Mouse (Mus musculus): ENCODE results near the gene Dars. TPM values are rescaled to one million over a fixed set of nuclear protein-coding genes. Genes with fewer than 3 reads are reported as not detected.

Gene Dars
- total RNA-seq, 4 experiments from 2014 or later, result 60.3 to 73.0 (median 68.2) TPM

DNA sequence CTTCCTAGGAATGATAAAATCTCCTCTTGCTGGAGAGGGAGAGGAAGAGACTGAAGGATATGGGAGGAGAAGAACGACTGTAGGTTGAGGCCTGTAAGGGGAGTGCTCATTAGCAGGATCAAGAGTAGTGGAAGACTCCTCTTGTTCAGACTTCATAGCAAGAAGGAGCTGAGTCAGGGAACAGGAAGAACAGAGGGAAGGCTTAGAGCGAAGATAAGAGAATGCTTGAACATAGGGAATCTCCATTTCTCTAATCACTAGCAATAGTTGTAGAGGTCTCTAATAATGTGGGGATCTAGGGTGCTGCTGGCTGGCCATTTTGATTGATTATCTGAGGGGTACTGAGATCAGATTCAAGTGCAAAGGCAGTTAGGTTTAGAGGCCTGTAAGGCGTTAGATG lies 7.8 kb upstream of the Dars start:
- no peak for DNase-seq (ENCODE audit: low spot score in 2 of 2)

DNA sequence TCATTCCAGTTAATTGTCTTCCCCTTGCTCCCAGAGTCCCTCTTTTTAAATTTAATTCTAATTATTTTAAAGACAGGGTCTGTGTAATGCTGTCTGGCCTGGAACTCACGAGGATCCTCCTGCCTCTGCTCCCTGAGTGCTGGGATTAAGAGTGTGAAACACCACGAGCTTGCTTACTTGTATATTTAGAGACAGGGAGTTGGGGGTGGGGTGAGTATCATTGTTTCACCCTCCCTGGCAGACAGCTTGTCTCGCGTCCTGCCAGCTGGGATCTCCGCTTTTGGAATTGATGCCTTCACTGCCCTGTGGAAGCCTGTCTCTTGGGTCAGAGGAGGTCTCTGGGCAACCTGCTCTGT lies 343 bp upstream of the Dars start:
- peak in 1 of 2 experiments; percentile 9 for DNase-seq (ENCODE audit: low spot score in 2 of 2)

DNA sequence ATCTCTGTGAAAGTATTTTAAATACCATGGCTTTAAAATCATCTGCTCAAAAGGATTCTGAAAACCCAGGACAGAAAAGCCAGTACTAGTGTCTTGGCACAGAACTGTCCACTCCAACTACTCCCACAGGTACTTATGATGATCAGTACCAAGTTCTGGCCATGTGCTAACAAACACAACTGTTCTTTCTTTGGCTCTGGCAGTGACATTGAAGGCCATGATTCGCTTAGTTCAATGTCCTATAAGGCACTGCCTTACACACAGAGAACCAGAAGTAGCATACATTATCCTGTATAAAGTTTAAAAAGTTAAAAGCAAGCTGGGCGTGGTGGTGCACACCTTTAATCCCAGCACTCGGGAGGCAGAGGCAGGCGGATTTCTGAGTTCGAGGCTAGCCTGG lies 6.0 kb downstream of the Dars start:
- DNase-seq (ENCODE audit: low spot score in 2 of 2), result no peak

DNA sequence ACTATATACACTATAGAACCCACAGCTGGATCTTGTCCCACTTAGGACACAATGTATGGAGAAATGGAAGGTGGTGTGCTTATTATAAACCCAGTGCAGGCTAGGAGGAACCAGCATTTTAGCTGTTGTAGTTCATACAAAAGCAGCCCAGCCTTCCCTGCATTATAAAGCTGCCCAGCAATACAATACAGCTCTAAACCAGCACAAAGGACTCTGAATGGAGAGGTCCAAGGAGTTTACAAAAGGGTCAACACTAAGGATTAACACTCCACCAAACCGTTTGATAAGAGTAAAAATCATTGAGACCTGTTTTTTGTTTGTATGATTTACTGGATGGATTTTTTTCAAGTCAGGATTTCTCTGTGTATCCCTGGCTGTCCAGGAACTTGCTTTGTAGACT lies 10.3 kb downstream of the Dars start:
- no peak for DNase-seq (ENCODE audit: low spot score in 2 of 2)

DNA sequence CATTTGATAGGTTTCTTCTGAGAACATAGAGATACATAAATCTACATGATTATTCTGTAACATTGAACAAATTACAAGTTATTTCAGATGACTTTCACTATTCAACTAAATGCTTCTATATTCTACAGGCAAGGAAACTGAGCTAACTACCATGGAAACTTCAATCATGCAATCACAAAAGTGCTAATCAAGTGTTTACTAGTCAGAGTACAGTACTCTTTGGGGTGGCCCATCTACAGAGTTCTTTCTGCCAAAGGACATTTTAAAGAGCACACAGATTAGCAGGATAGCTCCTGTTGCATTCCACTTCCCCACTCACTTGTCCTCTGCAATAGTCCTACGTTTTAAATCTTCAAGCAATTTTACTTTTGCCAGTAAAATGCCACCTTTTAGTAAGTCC lies 11.5 kb downstream of the Dars start:
- DNase-seq (ENCODE audit: low spot score in 2 of 2), result no peak

DNA sequence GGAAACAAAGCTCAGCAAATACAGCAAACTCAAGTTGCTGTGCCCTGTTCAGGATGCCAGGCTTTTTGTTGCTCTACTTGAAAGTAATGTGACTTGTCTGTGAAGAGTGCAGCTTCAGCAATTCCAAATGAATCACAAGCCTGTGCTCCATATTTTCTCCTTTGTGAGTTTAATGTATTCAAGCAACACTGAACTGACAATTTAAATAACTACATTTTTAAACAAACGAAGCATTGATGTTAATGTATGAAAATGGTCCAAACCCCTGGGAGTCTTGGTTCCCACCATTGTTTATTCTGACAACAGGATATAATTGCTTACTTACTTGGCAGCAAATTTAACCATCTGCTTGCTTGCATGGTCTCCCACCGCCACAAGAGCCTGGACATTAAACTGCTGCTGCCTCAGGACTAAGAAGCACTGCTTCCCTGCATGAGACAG lies 12.1 kb downstream of the Dars start:
- DNase-seq (ENCODE audit: low spot score in 2 of 2), result no peak

DNA sequence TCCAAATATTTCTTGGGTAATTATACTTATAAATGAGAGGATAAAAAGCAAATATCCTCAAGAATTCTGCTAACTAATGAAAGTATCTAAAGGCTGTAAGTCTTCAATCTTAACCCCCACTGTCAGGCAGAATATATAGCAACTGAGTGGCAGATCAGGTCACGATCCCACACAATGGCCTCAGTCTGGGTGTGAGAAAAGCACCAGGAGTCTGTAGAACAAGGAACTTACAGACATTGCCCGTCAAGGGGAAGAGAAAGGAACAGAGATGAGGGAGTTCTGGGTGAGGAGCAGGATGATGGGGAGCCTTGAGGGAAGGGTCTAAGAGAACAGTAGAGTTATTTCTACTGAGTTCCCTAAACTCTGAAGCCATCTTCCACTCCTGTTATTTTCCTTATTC lies 16.2 kb downstream of the Dars start:
- no peak for DNase-seq (ENCODE audit: low spot score in 2 of 2)

DNA sequence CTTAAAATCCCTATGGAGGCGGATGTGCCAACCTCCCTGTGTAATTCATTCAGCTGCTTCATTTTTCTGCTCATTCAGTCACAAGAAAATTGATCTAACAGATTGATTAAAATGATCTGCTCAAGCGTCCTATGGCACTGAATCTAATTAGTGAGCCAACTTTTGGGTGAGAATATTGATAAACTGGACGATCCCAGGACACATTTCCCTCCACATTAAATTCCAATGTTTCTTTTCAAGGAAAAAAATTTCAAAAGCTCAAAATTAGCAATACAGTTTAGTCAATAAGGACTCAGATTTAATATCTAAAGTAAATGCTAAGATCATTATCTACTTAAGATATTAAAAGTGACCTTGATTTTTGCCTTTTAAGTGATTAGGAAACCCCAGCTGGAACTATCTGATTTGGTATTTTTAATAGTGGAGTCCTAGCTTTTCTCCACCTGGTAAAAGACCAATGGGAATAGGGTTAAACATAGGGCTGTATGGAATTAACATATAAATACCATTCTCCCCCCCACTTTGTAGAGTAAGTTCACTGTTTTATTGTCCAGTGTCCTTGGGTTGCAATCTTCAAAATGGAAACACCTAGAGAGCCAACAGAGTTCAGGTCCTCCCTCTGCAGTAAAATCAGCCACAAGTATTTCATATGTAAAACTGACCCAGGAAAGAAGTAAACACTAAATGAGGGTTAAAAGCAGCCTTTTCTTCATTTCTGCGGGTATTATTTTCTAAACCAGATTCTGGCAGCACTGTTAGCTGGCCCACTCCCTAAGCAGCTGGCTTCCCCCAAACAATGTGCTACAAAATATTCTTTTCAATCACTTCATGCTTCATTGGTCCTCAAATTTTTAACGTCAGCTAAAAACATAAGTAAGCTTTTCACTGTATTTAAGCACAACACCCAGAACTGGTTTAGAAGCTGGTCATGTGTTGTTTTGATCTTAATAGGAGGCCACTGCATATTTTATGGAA lies 16.9 kb downstream of the Dars start:
- DNase-seq (ENCODE audit: low spot score in 2 of 2), result no peak

DNA sequence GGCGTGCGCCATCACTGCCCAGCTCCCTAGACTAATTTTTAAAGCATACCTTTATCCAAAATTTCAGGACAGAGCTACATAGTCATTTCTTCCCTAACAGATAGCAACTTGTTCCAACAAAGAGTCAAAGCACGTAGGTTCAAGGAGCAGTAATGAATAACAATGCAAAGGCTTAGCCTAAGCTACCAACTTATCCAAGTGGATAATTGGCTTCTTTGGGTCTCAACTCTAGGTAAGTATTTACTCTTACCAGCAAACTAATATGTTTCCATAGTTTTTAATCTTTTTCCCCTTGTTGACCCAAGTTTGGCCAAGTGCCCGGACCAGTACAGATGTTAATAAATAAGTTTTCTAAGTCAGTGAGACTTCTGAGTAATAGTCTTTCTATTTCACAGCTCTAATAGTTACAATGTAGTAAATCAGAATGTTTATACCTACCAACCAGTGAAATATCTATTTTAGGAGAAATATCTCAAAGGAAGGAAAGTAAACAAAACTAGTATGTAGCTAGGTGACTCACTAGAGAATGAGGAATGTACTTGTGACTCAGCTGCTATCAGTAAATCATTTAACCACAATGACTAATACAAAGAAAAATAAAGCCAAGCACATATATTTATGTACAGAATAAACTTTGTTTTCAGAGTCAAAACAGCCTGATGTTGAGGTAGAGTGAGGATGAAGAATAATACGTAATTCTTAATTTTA lies 18.3 kb downstream of the Dars start:
- no peak for DNase-seq (ENCODE audit: low spot score in 2 of 2)

DNA sequence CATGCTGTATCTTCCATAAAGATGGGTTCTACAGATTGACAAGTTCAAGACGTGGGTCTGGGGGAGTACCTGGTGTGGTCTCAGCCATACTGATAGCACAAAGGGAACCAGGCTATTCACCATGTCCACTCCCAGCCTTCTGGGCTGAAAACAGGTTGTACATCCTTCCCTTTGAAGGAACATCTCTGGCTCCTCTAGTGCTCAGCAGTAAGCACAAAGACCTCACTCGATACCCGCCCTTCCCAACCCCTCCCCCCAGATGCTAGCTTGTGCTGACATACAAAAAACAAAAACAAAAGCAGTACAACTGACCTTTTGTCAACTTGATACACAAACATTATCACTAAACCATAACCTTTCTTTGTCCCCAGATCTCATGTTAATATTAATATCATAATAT lies 22.5 kb downstream of the Dars start:
- no peak for DNase-seq (ENCODE audit: low spot score in 2 of 2)

DNA sequence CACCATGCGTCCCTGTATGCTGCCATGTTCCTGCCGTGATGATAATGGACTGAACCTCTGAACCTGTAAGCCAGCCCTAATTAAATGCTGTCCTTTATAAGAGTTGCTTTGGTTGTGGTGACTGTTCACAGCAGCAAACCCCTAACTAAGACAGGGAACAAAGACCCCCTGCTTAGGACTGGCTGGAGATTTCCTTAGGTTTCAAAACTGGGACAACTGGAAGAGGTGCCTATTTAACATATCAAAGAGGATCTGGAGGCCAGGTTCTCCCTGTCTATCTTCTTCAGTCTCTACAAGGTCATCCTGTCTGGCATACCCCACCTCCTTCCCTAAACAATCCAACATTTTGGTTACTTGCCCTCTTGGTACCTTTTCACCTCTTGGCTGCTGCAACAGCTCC lies 24.8 kb downstream of the Dars start:
- no peak for DNase-seq (ENCODE audit: low spot score in 2 of 2)

DNA sequence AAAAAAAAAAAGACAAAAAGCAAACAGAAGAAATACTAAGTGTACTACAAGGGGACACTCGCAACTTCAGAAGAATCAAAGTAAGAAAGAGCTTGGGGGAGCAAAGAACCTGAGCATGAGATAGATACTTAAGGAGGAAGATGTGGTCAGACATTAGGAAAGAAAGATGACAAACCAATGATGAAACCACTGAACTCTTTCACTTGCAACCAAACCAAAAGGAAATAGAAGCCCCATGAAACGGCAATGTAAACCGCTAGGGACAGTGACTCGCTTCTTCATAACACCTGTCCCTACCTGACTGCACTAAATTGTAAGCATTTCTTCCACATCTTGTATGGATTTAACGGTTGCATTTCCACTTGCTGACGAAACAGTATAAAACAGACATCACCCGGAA lies 30.7 kb downstream of the Dars start:
- no peak for DNase-seq (ENCODE audit: low spot score in 2 of 2)

DNA sequence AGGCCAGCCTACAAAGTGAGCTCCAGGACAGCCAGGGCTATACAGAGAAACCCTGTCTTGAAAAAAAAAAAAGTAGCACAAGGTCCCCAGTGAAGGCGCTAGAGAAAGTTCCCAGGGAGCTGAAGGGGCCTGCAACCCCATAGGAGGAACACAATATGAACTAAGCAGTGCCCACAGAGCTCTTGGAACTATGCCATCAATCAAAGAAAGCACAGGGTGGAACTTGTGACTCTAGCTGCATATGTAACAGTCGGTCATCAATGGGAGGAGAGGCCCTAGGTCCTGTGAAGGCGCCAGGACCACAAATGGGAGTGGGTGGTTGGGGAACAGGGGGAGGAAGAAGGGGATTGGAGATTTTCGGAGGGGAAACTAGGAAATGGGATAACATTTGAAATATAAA lies 40.3 kb downstream of the Dars start:
- no peak for DNase-seq (ENCODE audit: low spot score in 2 of 2)

DNA sequence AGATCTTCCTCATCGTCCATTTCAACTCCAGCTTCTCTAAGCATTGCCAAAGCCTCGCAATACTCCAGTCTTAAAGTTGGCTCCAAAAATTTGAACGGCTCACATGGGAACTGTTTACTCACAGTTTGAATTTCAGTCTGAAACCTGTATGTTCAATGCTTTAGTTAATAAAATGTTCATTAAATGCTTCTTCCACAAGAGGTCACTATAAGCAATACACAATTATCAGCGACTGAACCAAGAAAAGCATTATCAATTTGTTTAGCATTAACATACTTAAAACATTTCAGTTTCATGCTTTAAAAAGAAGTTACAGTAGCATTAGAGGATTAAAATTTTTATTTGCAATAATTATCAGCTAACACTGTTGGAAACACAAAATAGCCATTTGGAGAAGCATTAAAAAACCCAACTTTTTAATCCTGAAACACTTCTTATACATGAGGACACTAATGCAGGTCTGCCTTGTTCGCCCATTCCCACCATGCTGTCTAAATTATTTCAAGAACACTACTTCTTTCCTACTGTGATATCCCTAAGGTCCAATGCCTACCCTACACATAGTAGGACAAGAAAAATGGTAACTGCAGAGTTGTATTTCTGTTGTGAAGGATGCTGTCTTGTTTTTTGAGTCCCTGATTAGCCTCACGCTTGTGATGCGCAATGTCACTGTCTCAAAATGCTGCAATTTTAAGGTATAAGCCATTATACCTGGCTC lies 44.9 kb downstream of the Dars start:
- DNase-seq (ENCODE audit: low spot score in 2 of 2), result no peak

DNA sequence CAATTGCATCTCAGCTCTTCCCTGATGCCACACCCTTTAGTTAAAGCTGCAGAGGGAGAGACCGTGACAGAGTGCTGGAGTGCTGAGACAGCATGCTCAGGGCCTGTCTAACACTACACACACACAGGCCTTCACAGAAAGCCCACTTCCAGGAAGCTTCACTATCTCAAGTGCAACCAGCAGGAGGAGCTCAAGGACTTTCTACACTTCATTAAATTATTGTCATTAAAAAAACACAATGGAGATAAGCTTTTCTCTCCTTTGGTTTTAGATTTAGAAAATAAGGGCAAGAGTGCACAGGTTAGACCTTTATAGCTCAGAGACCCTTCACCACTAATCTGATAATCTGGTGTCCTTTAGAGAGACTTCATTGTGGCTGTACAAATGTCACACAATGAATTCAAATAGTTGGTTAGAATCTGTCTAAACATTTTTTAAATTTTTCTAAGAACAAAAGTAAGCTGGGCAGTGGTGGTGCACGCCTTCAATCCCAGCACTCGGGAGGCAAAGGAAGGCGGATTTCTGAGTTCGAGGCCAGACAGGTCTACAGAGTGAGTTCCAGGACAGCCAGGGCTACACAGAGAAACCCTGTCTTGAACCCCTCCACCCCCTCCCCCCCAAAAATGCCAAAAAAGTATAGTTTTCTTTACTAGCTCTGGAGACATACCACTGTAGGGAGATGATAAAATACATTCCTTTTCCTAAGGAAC lies 48.3 kb downstream of the Dars start:
- DNase-seq (ENCODE audit: low spot score in 2 of 2), result no peak

DNA sequence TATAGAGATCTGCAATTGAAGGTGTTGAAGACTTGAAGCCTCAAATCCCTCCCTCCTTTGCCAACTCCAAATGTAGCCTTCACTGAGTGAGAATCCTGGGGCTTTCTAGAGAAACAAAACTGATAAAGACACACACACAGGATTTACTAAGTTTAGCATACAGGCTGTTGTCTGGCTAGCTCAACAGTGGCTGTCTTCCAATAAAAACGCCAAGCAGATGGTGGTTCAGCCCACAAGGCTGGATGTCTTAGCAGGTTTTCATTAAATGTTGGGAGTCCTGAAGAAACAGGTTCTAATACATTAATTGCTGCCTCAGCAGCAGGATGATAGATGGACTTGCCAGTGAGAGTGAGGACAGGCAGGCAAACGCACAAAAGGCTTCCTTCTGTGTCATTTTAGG lies 56.6 kb downstream of the Dars start:
- no peak for DNase-seq (ENCODE audit: low spot score in 2 of 2)

DNA sequence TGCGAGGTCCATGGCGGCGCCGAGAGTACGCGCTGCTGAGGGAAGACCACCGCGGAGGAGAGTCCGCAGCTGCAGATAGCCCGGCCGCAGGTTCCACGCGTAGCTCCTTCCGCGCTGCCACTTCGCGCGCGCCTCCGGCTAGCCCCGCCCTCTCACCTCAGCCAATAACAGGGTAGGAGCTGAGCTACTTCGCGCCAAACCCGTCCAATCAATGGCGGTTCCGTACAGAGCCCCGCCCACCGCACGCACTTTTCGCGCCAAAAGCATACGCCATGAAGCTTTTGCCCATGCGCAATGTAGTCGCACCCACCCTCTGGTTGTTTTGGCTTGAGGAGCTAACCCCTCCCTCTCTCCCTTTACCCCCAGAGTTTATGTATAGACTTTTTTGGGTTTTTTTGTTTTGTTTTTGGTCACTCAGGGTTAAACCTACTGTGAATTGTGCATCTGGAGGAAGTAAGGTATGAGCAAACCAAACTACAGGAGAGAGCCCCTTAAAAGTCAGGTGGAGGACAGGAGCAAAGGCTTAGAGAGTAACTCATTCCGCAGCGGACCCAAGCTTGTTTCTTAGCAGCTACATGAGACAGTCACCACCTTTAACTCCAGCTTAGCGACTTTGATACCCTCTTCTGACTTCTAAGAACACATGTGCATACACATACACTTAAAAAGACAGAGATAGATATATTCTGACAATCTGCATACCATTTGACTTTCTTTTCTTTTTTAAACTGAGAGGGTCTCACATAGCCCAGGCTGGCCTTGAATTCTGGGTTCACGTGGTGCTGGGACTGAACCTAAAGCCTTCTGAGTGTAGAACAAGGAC lies 57.4 kb downstream of the Dars start, which contains the start of gene Mcm6:
Gene Mcm6, minus strand, starts transcription at position 111 of the 823 bp plus-strand sequence.
- DNase-seq (ENCODE audit: low spot score in 2 of 2), result peak; percentile 84 to 87

DNA sequence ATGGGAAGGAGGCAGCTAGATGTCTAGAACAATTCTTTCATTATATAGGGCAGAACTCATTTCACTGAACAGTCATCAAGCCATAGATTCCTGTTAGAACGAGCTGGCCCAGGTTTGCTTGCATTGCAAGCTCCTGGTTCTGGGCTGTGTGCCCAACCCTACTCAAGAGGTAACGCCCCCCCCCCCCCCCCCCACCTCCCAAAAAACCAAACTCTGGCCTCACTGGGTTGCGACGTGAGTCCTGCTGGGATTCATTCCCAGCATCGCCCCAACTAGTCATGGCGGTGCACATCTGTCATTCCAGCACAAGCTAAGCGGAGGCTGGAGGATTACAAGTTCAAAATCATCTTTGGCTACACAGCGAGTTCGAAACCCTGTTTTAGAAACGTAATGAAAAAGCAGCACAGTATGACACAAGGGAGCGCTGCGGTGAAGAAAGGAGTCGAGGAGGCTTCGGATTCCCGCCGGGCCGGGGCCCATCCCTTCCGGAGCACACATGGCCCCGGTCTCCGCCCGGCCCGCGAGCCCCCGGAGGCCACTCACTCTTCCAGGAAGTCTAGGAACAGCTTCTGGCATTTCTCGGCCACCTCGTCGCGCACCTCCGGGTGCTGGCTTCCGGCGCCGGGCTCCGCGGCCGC lies 58.1 kb downstream of the Dars start:
- peak in 1 of 2 experiments; percentile 12 for DNase-seq (ENCODE audit: low spot score in 2 of 2)

DNA sequence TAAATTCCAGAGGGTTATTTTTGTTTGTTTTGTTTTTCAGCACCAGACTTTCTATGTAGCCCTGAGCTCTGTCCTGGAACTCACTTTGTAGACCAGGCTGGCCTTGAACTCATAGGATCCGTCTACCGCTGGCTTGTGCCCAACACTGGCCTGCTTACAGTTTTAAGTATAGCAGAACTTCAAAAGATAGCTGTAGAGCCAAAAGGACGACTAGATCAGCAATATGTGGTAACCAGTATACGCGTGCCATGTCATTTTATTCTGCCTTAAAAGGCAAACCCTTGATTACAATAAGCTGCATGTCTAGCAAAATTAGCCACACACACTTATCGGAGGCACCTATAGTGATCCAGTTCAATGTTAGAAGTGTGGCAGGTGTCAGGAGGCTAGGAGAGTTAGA lies 58.9 kb downstream of the Dars start:
- DNase-seq (ENCODE audit: low spot score in 2 of 2), result no peak

DNA sequence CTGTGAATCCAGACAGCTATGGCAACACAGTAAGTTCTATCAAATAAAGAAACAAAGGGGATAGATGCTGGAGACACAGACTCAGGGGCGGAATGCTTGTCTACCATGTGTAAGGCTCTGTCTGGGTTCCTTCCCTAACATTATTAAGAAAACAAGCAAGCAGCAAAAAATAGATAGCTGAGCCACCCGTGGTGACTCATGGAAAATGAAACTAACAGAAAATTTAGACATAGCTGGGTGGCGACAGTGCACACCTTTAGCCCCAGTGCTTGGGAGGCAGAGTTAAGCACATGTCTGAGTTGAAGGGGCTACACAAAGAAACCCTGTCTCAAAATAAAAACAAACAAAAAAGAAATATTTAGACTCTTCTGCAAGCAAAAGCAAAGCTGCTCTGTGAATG lies 59.7 kb downstream of the Dars start:
- no peak for DNase-seq (ENCODE audit: low spot score in 2 of 2)
